Mouse (Mus musculus) kidney, embryonic 16.5 days (tissue): ENCODE data around the gene Tesk1. TPM values are rescaled to one million over a fixed set of nuclear protein-coding genes. Genes with fewer than 3 reads are reported as not detected.

Experiments
- ATAC-seq: fragments of 200-750 bp; cut with Nextera tagmentation; 2 replicates; pipeline ENCODE4 v1.8.0; 2017; ENCODE audit warnings: moderate TSS enrichment; ENCODE audit not compliant: low FRiP score, low TSS enrichment
- H3K27ac ChIP-seq: fragments of 300-500 bp; sonication (generic); 2 replicates; pipeline ENCODE4 v1.5.1; 2014; ENCODE audit warnings: low read length
- H3K27me3 ChIP-seq: fragments of 300-500 bp; sonication (generic); 2 replicates; pipeline ENCODE4 v1.6.1; 2014; ENCODE audit warnings: low read length, control low read depth, mixed read lengths; ENCODE audit not compliant: insufficient read depth
- H3K36me3 ChIP-seq: fragments of 300-500 bp; sonication (generic); 2 replicates; pipeline ENCODE4 v1.6.1; 2014; ENCODE audit warnings: low read length, control low read depth, mixed read lengths; ENCODE audit not compliant: insufficient read depth
- H3K4me1 ChIP-seq: fragments of 300-500 bp; sonication (generic); 2 replicates; pipeline ENCODE4 v1.6.1; 2014; ENCODE audit warnings: low read length, control low read depth, mixed read lengths; ENCODE audit not compliant: insufficient read depth
- H3K4me2 ChIP-seq: fragments of 300-500 bp; sonication (generic); replicated peaks from 2 replicates; pipeline ENCODE4 v1.6.1; 2014; ENCODE audit warnings: low read depth, low read length
- H3K4me3 ChIP-seq: fragments of 300-500 bp; sonication (generic); 2 replicates; pipeline ENCODE4 v1.5.1; 2014; ENCODE audit warnings: mild to moderate bottlenecking, low read length
- H3K9ac ChIP-seq: fragments of 300-500 bp; sonication (generic); replicated peaks from 2 replicates; pipeline ENCODE4 v1.6.1; 2014; ENCODE audit warnings: low read length
- H3K9me3 ChIP-seq: fragments of 300-500 bp; sonication (generic); 2 replicates; pipeline ENCODE4 v1.6.1; 2016; ENCODE audit warnings: low read length, control low read depth
- WGBS: fragments of 180-500 bp; shearing (Covaris S2); extraction: QIAGEN DNeasy Blood & Tissue Kit; methylation state at CpG from one replicate; pipeline ENCODE4 v1.1.7; 2014; 5-methylcytosine and 5-hydroxymethylcytosine counted together
- polyA plus RNA-seq: library from polyadenylated mRNA; unstranded; fragments of >200 nt; fragmentation: Nextera tagmentation; extraction: Ambion mirVana; gene quantifications from 2 replicates; pipeline ENCODE4 v1.2.1, GENCODE M21; 2015

Tesk1 gene
- polyA plus RNA-seq, 1 experiment from 2014 or later, result 3.5 TPM

GRCm38 (mm10) chr4:43448554-43448953 is 6.8 kb downstream of the Tesk1 start:
- H3K9ac ChIP-seq, result no peak overlapping the region
- H3K27me3 ChIP-seq, result no peaks in the 10 kb centered on the region
- no peak overlapping the region for H3K4me3 ChIP-seq
- no peak for ATAC-seq
- no peak overlapping the region for H3K27ac ChIP-seq
- H3K4me2 ChIP-seq, result no peak overlapping the region
- H3K9me3 ChIP-seq, result no peaks in the 10 kb centered on the region
- H3K4me1 ChIP-seq, result peaks cover 17% of the 10 kb centered on the region
- H3K36me3 ChIP-seq, result peaks cover 37% of the 10 kb centered on the region
- 85% methylated on average over 3 of the region's 3 CpGs for WGBS

- no peaks in the 10 kb centered on the region for H3K27me3 ChIP-seq
- peaks cover 13% of the 10 kb centered on the region for H3K36me3 ChIP-seq
- peaks cover 22% of the 10 kb centered on the region for H3K4me1 ChIP-seq
- H3K9me3 ChIP-seq, result no peaks in the 10 kb centered on the region
- 50% methylated on average over 11 of the region's 11 CpGs for WGBS
- ATAC-seq, result no peak
- H3K27ac ChIP-seq, result no peak overlapping the region
- no peak overlapping the region for H3K9ac ChIP-seq
- H3K4me2 ChIP-seq, result no peak overlapping the region
- no peak overlapping the region for H3K4me3 ChIP-seq
These were observed 10.6 kb downstream of the Tesk1 start for GRCm38 (mm10) chr4:43452315-43452714.

GRCm38 (mm10) chr4:43453413-43453812 is 11.7 kb downstream of the Tesk1 start:
- peaks cover 2% of the 10 kb centered on the region; the same call in 1 of the 2 replicates for H3K36me3 ChIP-seq
- 2% methylated on average over 17 of the region's 18 CpGs for WGBS
- peaks cover 22% of the 10 kb centered on the region for H3K4me1 ChIP-seq
- H3K4me2 ChIP-seq, result peak overlapping the region; percentile 49
- H3K27ac ChIP-seq, result no peak overlapping the region
- 0 out of 2 replicates have a peak, but pooled peaks have one; percentile 9 for ATAC-seq
- H3K27me3 ChIP-seq, result no peaks in the 10 kb centered on the region
- H3K4me3 ChIP-seq, result peak overlapping the region; percentile 27
- H3K9me3 ChIP-seq, result no peaks in the 10 kb centered on the region
- peak overlapping the region; percentile 27 for H3K9ac ChIP-seq

- H3K4me3 ChIP-seq, result peak within 1 kb of the TSS; percentile 27
- peaks cover 22% of the 10 kb centered on the region for H3K4me1 ChIP-seq
- no peaks in the 10 kb centered on the region for H3K9me3 ChIP-seq
- 21% methylated on average over 20 of the region's 20 CpGs for WGBS
- H3K27ac ChIP-seq, result no peak within 1 kb of the TSS
- H3K36me3 ChIP-seq, result no peaks in the 10 kb centered on the region
- 0 out of 2 replicates have a peak, but pooled peaks have one; percentile 43 for ATAC-seq
- peak within 1 kb of the TSS; percentile 49 for H3K4me2 ChIP-seq
- peak within 1 kb of the TSS; percentile 27 for H3K9ac ChIP-seq
- no peaks in the 10 kb centered on the region for H3K27me3 ChIP-seq
These were observed 12.5 kb downstream of the Tesk1 start, which contains the start of gene Cd72 for GRCm38 (mm10) chr4:43454041-43454836. Gene Cd72, minus strand, starts transcription at chr4:43454628.

- Histone ChIP-seq H3K9ac (no peak overlapping the region), H3K27me3 (no peaks in the 10 kb centered on the region), H3K4me3 (no peak overlapping the region), H3K9me3 (no peaks in the 10 kb centered on the region), H3K27ac (no peak overlapping the region), H3K36me3 (no peaks in the 10 kb centered on the region), H3K4me1 (peaks cover 22% of the 10 kb centered on the region), H3K4me2 (no peak overlapping the region)
- WGBS, result 35% methylated on average over 4 of the region's 4 CpGs
- ATAC-seq, result no peak
These were observed 14.7 kb downstream of the Tesk1 start for GRCm38 (mm10) chr4:43456470-43456869.

GRCm38 (mm10) chr4:43457124-43457523 is 15.4 kb downstream of the Tesk1 start:
- Histone ChIP-seq H3K27ac (no peak overlapping the region), H3K9me3 (no peaks in the 10 kb centered on the region), H3K36me3 (no peaks in the 10 kb centered on the region), H3K4me1 (peaks cover 22% of the 10 kb centered on the region), H3K4me3 (no peak overlapping the region), H3K27me3 (no peaks in the 10 kb centered on the region), H3K9ac (no peak overlapping the region), H3K4me2 (no peak overlapping the region)
- WGBS, result 19% methylated on average over 8 of the region's 8 CpGs
- ATAC-seq, result peak; percentile 50; the same call in 1 of the 2 replicates

- no peaks in the 10 kb centered on the region for H3K36me3 ChIP-seq
- no peaks in the 10 kb centered on the region for H3K27me3 ChIP-seq
- H3K4me3 ChIP-seq, result no peak overlapping the region
- no peaks in the 10 kb centered on the region for H3K4me1 ChIP-seq
- no peak overlapping the region for H3K4me2 ChIP-seq
- no peaks in the 10 kb centered on the region for H3K9me3 ChIP-seq
- H3K27ac ChIP-seq, result no peak overlapping the region
- 92% methylated on average over 5 of the region's 5 CpGs for WGBS
- H3K9ac ChIP-seq, result no peak overlapping the region
- ATAC-seq, result no peak
These were observed 21.4 kb downstream of the Tesk1 start for GRCm38 (mm10) chr4:43463102-43463501.

- ATAC-seq, result no peak
- Histone ChIP-seq H3K27me3 (no peaks in the 10 kb centered on the region), H3K9ac (no peak overlapping the region), H3K4me3 (no peak overlapping the region), H3K27ac (no peak overlapping the region), H3K4me2 (no peak overlapping the region), H3K4me1 (no peaks in the 10 kb centered on the region), H3K9me3 (no peaks in the 10 kb centered on the region), H3K36me3 (no peaks in the 10 kb centered on the region)
- 86% methylated on average over 6 of the region's 6 CpGs for WGBS
These were observed 24.2 kb downstream of the Tesk1 start for GRCm38 (mm10) chr4:43465935-43466334.

GRCm38 (mm10) chr4:43466872-43467271 is 25.1 kb downstream of the Tesk1 start:
- H3K4me2 ChIP-seq, result no peak overlapping the region
- no peaks in the 10 kb centered on the region for H3K4me1 ChIP-seq
- H3K36me3 ChIP-seq, result no peaks in the 10 kb centered on the region
- no peaks in the 10 kb centered on the region for H3K9me3 ChIP-seq
- no peak overlapping the region for H3K27ac ChIP-seq
- no peaks in the 10 kb centered on the region for H3K27me3 ChIP-seq
- 80% methylated on average over 7 of the region's 7 CpGs for WGBS
- ATAC-seq, result no peak
- no peak overlapping the region for H3K9ac ChIP-seq
- H3K4me3 ChIP-seq, result no peak overlapping the region

- Histone ChIP-seq H3K36me3 (no peaks in the 10 kb centered on the region), H3K4me3 (no peak overlapping the region), H3K27me3 (no peaks in the 10 kb centered on the region), H3K9ac (no peak overlapping the region), H3K4me2 (no peak overlapping the region), H3K27ac (no peak overlapping the region), H3K4me1 (no peaks in the 10 kb centered on the region), H3K9me3 (no peaks in the 10 kb centered on the region)
- no peak for ATAC-seq
- WGBS, result 89% methylated on average over 10 of the region's 10 CpGs
These were observed 28.6 kb downstream of the Tesk1 start for GRCm38 (mm10) chr4:43470301-43470700.
